ENCODE assay signal across 9 mouse cellular contexts in genomic region chr2:74667842-74668357, GRCm38 (mm10). TPM values are rescaled to one million over a fixed set of nuclear protein-coding genes. Genes with fewer than 3 reads are reported as not detected.
A peak's percentile ranks its signal among the peaks of the same experiment; 100 is the strongest.
DNase-seq lines count a peak whose midpoint lies in the region; ATAC-seq and TF ChIP-seq lines count a peak whose summit lies in the region.
"Had no signal": no experiment of that assay in that cellular context is flagged by ENCODE, and none has a peak within 500 bp of the region (broad histone marks: within the 10 kb centered on the region; RNA-seq: fewer than 3 reads in every experiment).

Gene Hoxd13 (plus strand): TSS chr2:74668310.

- no peak within 1 kb of the TSS for H3K9ac ChIP-seq in lung, embryonic 16.5 days (ENCODE audit: low read length)
- no peak within 1 kb of the TSS for H3K9ac ChIP-seq in intestine, embryonic 15.5 days
- H3K9ac ChIP-seq in neural tube, embryonic 13.5 days: 0 out of 2 replicates have a peak within 1 kb of the TSS, but pooled peaks have one; percentile 38

- TF ChIP-seq POLR2A in lung, adult 2 months (IDR thresholded peaks at IDR 0.05; ENCODE audit: borderline replicate concordance, extremely low read depth, low read depth, low read length): no peak

- no peaks in the 10 kb centered on the region for H3K36me3 ChIP-seq in lung, embryonic 16.5 days (ENCODE audit: control insufficient read depth, insufficient read depth, low read length)
- H3K36me3 ChIP-seq in forebrain, embryonic 10.5 days (replicated peaks): no peaks in the 10 kb centered on the region
- H3K36me3 ChIP-seq in intestine, embryonic 15.5 days: no peaks in the 10 kb centered on the region
- no peaks in the 10 kb centered on the region for H3K36me3 ChIP-seq in neural tube, embryonic 13.5 days

- H3K27me3 ChIP-seq in lung, embryonic 16.5 days (ENCODE audit: control insufficient read depth, insufficient read depth, low read depth, low read length): peaks cover 91% of the 10 kb centered on the region
- H3K27me3 ChIP-seq in forebrain, embryonic 10.5 days (ENCODE audit: poor library complexity, severe bottlenecking): peaks cover 100% of the 10 kb centered on the region
- H3K27me3 ChIP-seq in intestine, embryonic 15.5 days (replicated peaks): peaks cover 85% of the 10 kb centered on the region
- H3K27me3 ChIP-seq in neural tube, embryonic 13.5 days: peaks cover 99% of the 10 kb centered on the region

- 0% methylated on average over 3 of the region's 51 CpGs for WGBS in lung, embryonic 16.5 days
- WGBS in lung, adult 2 months: 1% methylated on average over 37 of the region's 51 CpGs
- under 1% methylated on average over 49 of the region's 51 CpGs for WGBS in forebrain, embryonic 10.5 days
- under 1% methylated on average over 42 of the region's 51 CpGs for WGBS in intestine, embryonic 15.5 days
- WGBS in neural tube, embryonic 13.5 days: 1% methylated on average over 36 of the region's 51 CpGs

- H3K4me1 ChIP-seq in lung, embryonic 16.5 days (replicated peaks; ENCODE audit: control insufficient read depth, insufficient read depth, low read length): peaks cover 8% of the 10 kb centered on the region; the same call in 1 of the 2 replicates
- H3K4me1 ChIP-seq in lung, adult 2 months (ENCODE audit: control insufficient read depth, insufficient read depth, low read length): peaks cover 2% of the 10 kb centered on the region; the same call in 1 of the 2 replicates
- H3K4me1 ChIP-seq in forebrain, embryonic 10.5 days: peaks cover 18% of the 10 kb centered on the region
- H3K4me1 ChIP-seq in intestine, embryonic 15.5 days (replicated peaks): peaks cover 13% of the 10 kb centered on the region
- H3K4me1 ChIP-seq in neural tube, embryonic 13.5 days (replicated peaks): peaks cover 18% of the 10 kb centered on the region

- H3K9me3 ChIP-seq in lung, embryonic 16.5 days (ENCODE audit: control insufficient read depth, low read length): no peaks in the 10 kb centered on the region
- H3K9me3 ChIP-seq in forebrain, embryonic 10.5 days: no peaks in the 10 kb centered on the region
- H3K9me3 ChIP-seq in intestine, embryonic 15.5 days: no peaks in the 10 kb centered on the region
- no peaks in the 10 kb centered on the region for H3K9me3 ChIP-seq in neural tube, embryonic 13.5 days

- H3K4me3 ChIP-seq in lung, embryonic 16.5 days (ENCODE audit: low read length): peak within 1 kb of the TSS; percentile 47
- H3K4me3 ChIP-seq in lung, adult 2 months (replicated peaks; ENCODE audit: extremely low read depth, low read depth, low read length): no peak within 1 kb of the TSS
- H3K4me3 ChIP-seq in forebrain, embryonic 10.5 days: peak within 1 kb of the TSS; percentile 51
- H3K4me3 ChIP-seq in intestine, embryonic 15.5 days (replicated peaks): peak within 1 kb of the TSS; percentile 43
- H3K4me3 ChIP-seq in neural tube, embryonic 13.5 days: peak within 1 kb of the TSS; percentile 33

- peak; percentile 53; the same call in 1 of the 2 replicates for ATAC-seq in lung, embryonic 16.5 days (ENCODE audit: low read depth)
- peak; percentile 68 for ATAC-seq in intestine, embryonic 15.5 days
- no peak for ATAC-seq in neural tube, embryonic 13.5 days (ENCODE audit: low read depth)
- no peak for ATAC-seq in erythroid progenitor cell, adult 5-6 weeks (replicated peaks; ENCODE audit: low FRiP score, poor library complexity, severe bottlenecking)
- ATAC-seq: activated CD4-positive, CD25-positive, alpha-beta regulatory T cell, adult 4 months had no signal

- no peak within 1 kb of the TSS for H3K27ac ChIP-seq in lung, embryonic 16.5 days (ENCODE audit: low read length)
- H3K27ac ChIP-seq in forebrain, embryonic 10.5 days: no peak within 1 kb of the TSS
- H3K27ac ChIP-seq in intestine, embryonic 15.5 days: no peak within 1 kb of the TSS
- no peak within 1 kb of the TSS for H3K27ac ChIP-seq in neural tube, embryonic 13.5 days (replicated peaks)

- peak within 1 kb of the TSS; percentile 70 for H3K4me2 ChIP-seq in lung, embryonic 16.5 days (ENCODE audit: low read depth, low read length)
- peak within 1 kb of the TSS; percentile 87 for H3K4me2 ChIP-seq in intestine, embryonic 15.5 days (replicated peaks)
- H3K4me2 ChIP-seq in neural tube, embryonic 13.5 days: peak within 1 kb of the TSS; percentile 50

- DNase-seq in lung, adult 2 months: no peak
- DNase-seq in forebrain, embryonic 10.5 days (ENCODE audit: extremely low spot score, low spot score): no peak
- no peak for DNase-seq in right cerebral cortex, adult 18-20 months
- no peak for DNase-seq in kidney, adult 8-10 months

- no peak for TF ChIP-seq CTCF in lung, adult 2 months (IDR thresholded peaks at IDR 0.05; ENCODE audit: insufficient read depth, low read length)

RNA-seq across cellular contexts. Expression of gene Hoxd13, which starts in this region (rescaled TPM):
- not detected in 2 replicates for polyA plus RNA-seq in lung, embryonic 16.5 days (2015; fragmentation: Nextera tagmentation; extraction: Ambion mirVana)
- polyA plus RNA-seq in lung, adult 2 months (2012; rRNA removed): 0.04 and 0.15 TPM in 2 replicates
- not detected in 2 replicates for polyA plus RNA-seq in forebrain, embryonic 10.5 days (2016; fragmentation: Nextera tagmentation; extraction: Ambion mirVana)
- 0.67 and 0.77 TPM in 2 replicates for polyA plus RNA-seq in intestine, embryonic 15.5 days (2015; fragmentation: Nextera tagmentation; extraction: Ambion mirVana)
- polyA plus RNA-seq in neural tube, embryonic 13.5 days (2015; fragmentation: Nextera tagmentation; extraction: Ambion mirVana): 0.10 and 0.19 TPM in 2 replicates
- not detected in 2 replicates for total RNA-seq in erythroid progenitor cell, adult 5-6 weeks (2015; ENCODE audit: low replicate concordance)
- total RNA-seq in erythroid progenitor cell, adult 5-6 weeks (2017; ENCODE audit: low replicate concordance): not detected in 2 replicates
- polyA plus RNA-seq: activated CD4-positive, CD25-positive, alpha-beta regulatory T cell, adult 4 months had no signal

Comparison
In these comparisons a context has a peak if more than half of its experiments do, and no peak if none do; other contexts are left out.
1. Peak in ATAC-seq, H3K4me3 ChIP-seq and H3K4me2 ChIP-seq in lung, embryonic 16.5 days; RNA of the gene not detected or under 1 TPM.
2. Peak in ATAC-seq, H3K4me3 ChIP-seq and H3K4me2 ChIP-seq in intestine, embryonic 15.5 days; RNA of the gene not detected or under 1 TPM.